Mouse (Mus musculus): ENCODE data around the gene Scgb1a1. TPM values are rescaled to one million over a fixed set of nuclear protein-coding genes. Genes with fewer than 3 reads are reported as not detected.

Gene Scgb1a1
- total and polyA plus RNA-seq, 3 experiments, result not detected

GRCm38 (mm10) chr19:9069687-9070307 lies 18.0 kb downstream of the Scgb1a1 start (continued):
- TF ChIP-seq CTCF (IDR thresholded peaks at IDR 0.05 in 2 of 3, conservative IDR thresholded peaks at IDR 0.05 in 1 of 3; ENCODE audit: control insufficient read depth in 1 of 3, insufficient read depth in 1 of 3, low read depth in 2 of 3, low read length in 3 of 3, poor library complexity in 1 of 3, severe bottlenecking in 1 of 3), result no peak
- TF ChIP-seq ZKSCAN1 (IDR thresholded peaks at IDR 0.05; ENCODE audit: low read depth, low read length), result no peak
- no peak for TF ChIP-seq POLR2AphosphoS2 (IDR thresholded peaks at IDR 0.05; ENCODE audit: low read length)
- no peak for TF ChIP-seq ZMIZ1 (IDR thresholded peaks at IDR 0.05; ENCODE audit: low read depth, low read length)
- TF ChIP-seq TBP (IDR thresholded peaks at IDR 0.05; ENCODE audit: low read depth, low read length), result no peak
- peak; percentile 44; the same call in 1 of the 2 replicates for TF ChIP-seq MXI1 (IDR thresholded peaks at IDR 0.05; ENCODE audit: low read depth, low read length)
- TF ChIP-seq BHLHE40 (IDR thresholded peaks at IDR 0.05; ENCODE audit: borderline replicate concordance, low read depth, low read length), result no peak
- no peak for TF ChIP-seq JUND (IDR thresholded peaks at IDR 0.05; ENCODE audit: low read depth, low read length)
- peak; percentile 55 to 57 for TF ChIP-seq EP300 (IDR thresholded peaks at IDR 0.05; ENCODE audit: low read depth in 1 of 2, low read length in 2 of 2)
- no peak for TF ChIP-seq MAFK (IDR thresholded peaks at IDR 0.05; ENCODE audit: borderline replicate concordance, low read depth, low read length)
- TF ChIP-seq RCOR1 (IDR thresholded peaks at IDR 0.05; ENCODE audit: low read depth, low read length), result no peak; the same call in 1 of the 2 replicates
- peak; percentile 50; the same call in 1 of the 2 replicates for TF ChIP-seq SIN3A (IDR thresholded peaks at IDR 0.05; ENCODE audit: low read length)
- TF ChIP-seq MAX (IDR thresholded peaks at IDR 0.05; ENCODE audit: low read length), result no peak
- no peak for TF ChIP-seq CHD1 (IDR thresholded peaks at IDR 0.05; ENCODE audit: low read depth, low read length)

- no peaks in the 10 kb centered on the region for H3K27me3 ChIP-seq (ENCODE audit: control insufficient read depth in 1 of 2, insufficient read depth in 2 of 2, low read length in 2 of 2)
- peak overlapping the region; percentile 10; the same call in 1 of the 2 replicates for H3K27ac ChIP-seq (ENCODE audit: control insufficient read depth, low read depth, low read length)
- peaks cover 0 to 71% of the 10 kb centered on the region in 2 experiments; a peak in 2 of 4 replicates for H3K36me3 ChIP-seq (ENCODE audit: control insufficient read depth in 1 of 2, insufficient read depth in 2 of 2, low read length in 2 of 2)
- peak; percentile 74 for DNase-seq (ENCODE audit: low read depth, low spot score)
- no peaks in the 10 kb centered on the region for H3K79me2 ChIP-seq (ENCODE audit: control insufficient read depth, insufficient read depth, low read length, poor library complexity)
- peaks cover 49 to 82% of the 10 kb centered on the region in 2 experiments for H3K4me1 ChIP-seq (ENCODE audit: control insufficient read depth in 1 of 2, insufficient read depth in 2 of 2, low read length in 2 of 2)
- no peaks in the 10 kb centered on the region for H3K9me3 ChIP-seq (replicated peaks; ENCODE audit: insufficient read depth, low read length)
- peak overlapping the region; percentile 26 for H3K9ac ChIP-seq (ENCODE audit: control insufficient read depth, low read depth, low read length, poor library complexity, severe bottlenecking)
- H3K4me3 ChIP-seq (ENCODE audit: control insufficient read depth in 1 of 2, insufficient read depth in 1 of 2, low read depth in 2 of 2, low read length in 2 of 2), result no peak overlapping the region
- peak; percentile 49 to 58 for TF ChIP-seq EP300 (IDR thresholded peaks at IDR 0.05; ENCODE audit: low read depth in 1 of 2, low read length in 2 of 2)
- TF ChIP-seq HCFC1 (IDR thresholded peaks at IDR 0.05; ENCODE audit: low read depth, low read length), result no peak
- TF ChIP-seq GATA1 (IDR thresholded peaks at IDR 0.05; ENCODE audit: low read depth, low read length), result peak; percentile 35; the same call in 1 of the 2 replicates
- TF ChIP-seq ETS1 (IDR thresholded peaks at IDR 0.05; ENCODE audit: low read depth, low read length), result peak; percentile 49; the same call in 1 of the 2 replicates
- 0 out of 2 replicates have a peak, but pooled peaks have one; percentile 21 for TF ChIP-seq SIN3A (IDR thresholded peaks at IDR 0.05; ENCODE audit: low read length)
- no peak for TF ChIP-seq TCF12 (IDR thresholded peaks at IDR 0.05; ENCODE audit: low read depth, low read length)
- TF ChIP-seq TAL1 (IDR thresholded peaks at IDR 0.05; ENCODE audit: low read length), result peak; percentile 78
Measured at GRCm38 (mm10) chr19:9067292-9067691, 20.5 kb downstream of the Scgb1a1 start.

All from MEL (cell line).